Mouse (Mus musculus) gastrocnemius, postnatal 10 days (tissue): Measurements from ENCODE around the gene Igfbp5. TPM values are rescaled to one million over a fixed set of nuclear protein-coding genes. Genes with fewer than 3 reads are reported as not detected.
A peak's percentile ranks its signal among the peaks of the same experiment; 100 is the strongest.

Experiments used
- DNase-seq: peaks from one replicate; pipeline ENCODE4 v3.0.0; 2021; ENCODE audit warnings: mixed read lengths
- long read RNA-seq, 2 experiments: library from polyadenylated mRNA; stranded (forward); transcript quantifications; one replicate each; pipeline ENCODE4 v2.0.0; 2021
- total RNA-seq, 2 experiments: library from RNA; stranded (reverse); gene quantifications; 2 replicates each; pipeline ENCODE4 v1.2.3; 2021

The Igfbp5 gene
- total RNA-seq: 100 to 1,000 TPM; 306 to 338 TPM
- long read RNA-seq, experiment 1, full-length matches to known transcripts: 115 of 248 reads
- long read RNA-seq, experiment 1, partial matches to known transcripts: 7 of 248 reads
- long read RNA-seq, experiment 1, other reads (novel, unspliced or antisense): 126 of 248 reads
- long read RNA-seq, experiment 2, full-length matches to known transcripts: 106 of 280 reads
- long read RNA-seq, experiment 2, partial matches to known transcripts: 11 of 280 reads
- long read RNA-seq, experiment 2, other reads (novel, unspliced or antisense): 163 of 280 reads

- DNase-seq: peak; percentile 97
Observed at GRCm38 (mm10) chr1:72874287-72875211, at the start of gene Igfbp5. Gene Igfbp5, minus strand, starts transcription at chr1:72874884.

GRCm38 (mm10) chr1:72914815-72915214, 40.1 kb upstream of the Igfbp5 start:
- no peak for DNase-seq

- DNase-seq: no peak
Observed at GRCm38 (mm10) chr1:72913073-72913472, 38.4 kb upstream of the Igfbp5 start.

- no peak for DNase-seq
Observed at GRCm38 (mm10) chr1:72895821-72896220, 21.1 kb upstream of the Igfbp5 start.

GRCm38 (mm10) chr1:72887910-72888309, 13.2 kb upstream of the Igfbp5 start:
- no peak for DNase-seq

- DNase-seq: peak; percentile 45
Observed at GRCm38 (mm10) chr1:72885819-72886169, 11.1 kb upstream of the Igfbp5 start.

- DNase-seq: no peak
Observed at GRCm38 (mm10) chr1:72885111-72885818, 10.6 kb upstream of the Igfbp5 start.

GRCm38 (mm10) chr1:72879319-72879634, 4.6 kb upstream of the Igfbp5 start:
- no peak for DNase-seq

GRCm38 (mm10) chr1:72878473-72879318, 4.0 kb upstream of the Igfbp5 start:
- DNase-seq: no peak

GRCm38 (mm10) chr1:72877892-72878291, 3.2 kb upstream of the Igfbp5 start:
- DNase-seq: no peak

GRCm38 (mm10) chr1:72876111-72876510, 1.4 kb upstream of the Igfbp5 start:
- DNase-seq: no peak

- no peak for DNase-seq
Observed at GRCm38 (mm10) chr1:72875708-72876107, 1.0 kb upstream of the Igfbp5 start.

GRCm38 (mm10) chr1:72873511-72874286, 985 bp downstream of the Igfbp5 start:
- peak; percentile 68 for DNase-seq

- no peak for DNase-seq
Observed at GRCm38 (mm10) chr1:72873078-72873477, 1.6 kb downstream of the Igfbp5 start.

- peak; percentile 78 for DNase-seq
Observed at GRCm38 (mm10) chr1:72872521-72872920, 2.2 kb downstream of the Igfbp5 start.

GRCm38 (mm10) chr1:72871697-72872411, 2.8 kb downstream of the Igfbp5 start:
- DNase-seq: no peak

- DNase-seq: no peak
Observed at GRCm38 (mm10) chr1:72871337-72871696, 3.4 kb downstream of the Igfbp5 start.

- DNase-seq: peak; percentile 84
Observed at GRCm38 (mm10) chr1:72870615-72871336, 3.9 kb downstream of the Igfbp5 start.

GRCm38 (mm10) chr1:72869681-72870614, 4.7 kb downstream of the Igfbp5 start:
- DNase-seq: peak; percentile 61
